In genomic region chr7:79810611-79811506, GRCm38 (mm10) we compare ENCODE assay signal across 9 mouse cellular contexts. TPM values are rescaled to one million over a fixed set of nuclear protein-coding genes. Genes with fewer than 3 reads are reported as not detected.
DNase-seq lines count a peak whose midpoint lies in the region; ATAC-seq lines count a peak whose summit lies in the region.
"Had no signal": no experiment of that assay in that cellular context is flagged by ENCODE, and none has a peak within 500 bp of the region (broad histone marks: within the 10 kb centered on the region; RNA-seq: fewer than 3 reads in every experiment).

Gene Mesp2 (plus strand): TSS chr7:79810727.

- peaks cover 11% of the 10 kb centered on the region for H3K9me3 ChIP-seq in megakaryocyte, embryonic 14.5 days

- intact Hi-C loops in left cerebral cortex, postnatal 14 days (cut with DNase I), result no loop called here

- H3K27me3 ChIP-seq in megakaryocyte, embryonic 14.5 days (replicated peaks), result peaks cover 72% of the 10 kb centered on the region

- peak; percentile 87 for DNase-seq in ZHBTc4 (ENCODE audit: low read depth, low spot score)
- peak; percentile 65 for DNase-seq in gastrocnemius, postnatal 25 days
- DNase-seq in left cerebral cortex, postnatal 14 days (ENCODE audit: low spot score in 2 of 2), result peak; percentile 63 to 79
- DNase-seq in right cerebral cortex, adult 18-20 months, result peak; percentile 66
- DNase-seq in thymus, postnatal 4 days, result peak; percentile 89

- H3K4me3 ChIP-seq in megakaryocyte, embryonic 14.5 days (replicated peaks), result peak within 1 kb of the TSS; percentile 89
- H3K4me3 ChIP-seq: erythroblast, embryonic 14.5 days had no signal

- H3K4me1 ChIP-seq in megakaryocyte, embryonic 14.5 days, result peaks cover 21% of the 10 kb centered on the region

- peak; percentile 70 for ATAC-seq in common myeloid progenitor, adult 5-6 weeks (replicated peaks; ENCODE audit: low read depth, poor library complexity, severe bottlenecking)
- peak; percentile 74 for ATAC-seq in inflammation-experienced regulatory T-cells, adult 6 months

- no peaks in the 10 kb centered on the region for H3K36me3 ChIP-seq in megakaryocyte, embryonic 14.5 days (replicated peaks; ENCODE audit: low read length)

RNA-seq across cellular contexts. Expression of gene Mesp2, which starts in this region (rescaled TPM):
- total RNA-seq in common myeloid progenitor, adult 5-6 weeks (2017), result 1.2 TPM in 1 of 2 replicates, not detected in the other
- total RNA-seq in gastrocnemius, postnatal 25 days (2021), result not detected
- polyA plus RNA-seq in inflammation-experienced regulatory T-cells, adult 6 months (2017; shearing (Covaris generic)), result under 1 TPM in 2 of 3 experiments, not detected in 1; 0.24 to 0.29 TPM
- 1 to 10 TPM; 1.3 to 1.8 TPM for total RNA-seq in left cerebral cortex, postnatal 14 days (2021)
- polyA plus RNA-seq in megakaryocyte, embryonic 14.5 days (2012; ENCODE audit: insufficient read depth, low replicate concordance), result not detected in 2 replicates
- polyA plus RNA-seq: erythroblast, embryonic 14.5 days had no signal

Comparison
In these comparisons a context has a peak if more than half of its experiments do, and no peak if none do; other contexts are left out.
1. Peak in every context shown above with its lines: DNase-seq, ATAC-seq and H3K4me3 ChIP-seq.
2. Peak in DNase-seq in gastrocnemius, postnatal 25 days; RNA of the gene not detected or under 1 TPM.
3. Peak in ATAC-seq in inflammation-experienced regulatory T-cells, adult 6 months; RNA of the gene not detected or under 1 TPM.